Mouse (Mus musculus) hindbrain, embryonic 10.5 days (tissue): ENCODE data around the gene Saal1. TPM values are rescaled to one million over a fixed set of nuclear protein-coding genes. Genes with fewer than 3 reads are reported as not detected.
A peak's percentile ranks its signal among the peaks of the same experiment; 100 is the strongest.
"Not testable (repeated sequence)": the region's sequence is repeated elsewhere in the genome, so short reads cannot be mapped to it uniquely, and the experiment has no call there.

Experiments
- DNase-seq: peaks from one replicate; pipeline ENCODE4 v3.0.0-alpha.2; 2017; ENCODE audit warnings: low spot score
- H3K27ac ChIP-seq: fragments of 300-500 bp; sonication (generic); 2 replicates; pipeline ENCODE4 v1.5.1; 2016; ENCODE audit warnings: mild to moderate bottlenecking, moderate library complexity
- H3K27me3 ChIP-seq: fragments of 300-500 bp; sonication (generic); 2 replicates; pipeline ENCODE4 v1.6.1; 2016; ENCODE audit warnings: mild to moderate bottlenecking; ENCODE audit not compliant: poor library complexity, insufficient read depth, severe bottlenecking
- H3K36me3 ChIP-seq: fragments of 300-500 bp; sonication (generic); 2 replicates; pipeline ENCODE4 v1.6.1; 2016; ENCODE audit warnings: mild to moderate bottlenecking, moderate library complexity
- H3K4me1 ChIP-seq: fragments of 300-500 bp; sonication (generic); replicated peaks from 2 replicates; pipeline ENCODE4 v1.6.1; 2016; ENCODE audit warnings: mild to moderate bottlenecking
- H3K4me3 ChIP-seq: fragments of 300-500 bp; sonication (generic); 2 replicates; pipeline ENCODE4 v1.5.1; 2016; ENCODE audit warnings: mild to moderate bottlenecking, moderate library complexity
- H3K9me3 ChIP-seq: fragments of 300-500 bp; sonication (generic); 2 replicates; pipeline ENCODE4 v1.6.1; 2016; ENCODE audit warnings: mild to moderate bottlenecking, moderate library complexity
- WGBS: fragments of 180-500 bp; shearing (Covaris S2); methylation state at CpG from one replicate; pipeline ENCODE4 v1.1.7; 2016; 5-methylcytosine and 5-hydroxymethylcytosine counted together
- polyA plus RNA-seq: library from polyadenylated mRNA; unstranded; fragments of >200 nt; fragmentation: Nextera tagmentation; extraction: Ambion mirVana; gene quantifications from 2 replicates; pipeline ENCODE4 v1.2.1, GENCODE M21; 2016

The Saal1 gene
- polyA plus RNA-seq: 35.7 and 44.7 TPM in 2 replicates

GRCm38 (mm10) chr7:46710390-46710844 is at the start of gene Saal1:
Gene Saal1 (minus strand): TSS chr7:46710680.
- peak; percentile 94 for DNase-seq
- 0% methylated on average over 38 of the region's 38 CpGs for WGBS
- Histone ChIP-seq H3K27me3 (no peaks in the 10 kb centered on the region), H3K36me3 (peaks cover 35% of the 10 kb centered on the region), H3K4me1 (peaks cover 8% of the 10 kb centered on the region), H3K9me3 (no peaks in the 10 kb centered on the region), H3K27ac (peak within 1 kb of the TSS; percentile 98), H3K4me3 (peak within 1 kb of the TSS; percentile 90)

- H3K27me3 ChIP-seq: no peaks in the 10 kb centered on the region
- H3K36me3 ChIP-seq: no peaks in the 10 kb centered on the region
- no peak within 1 kb of the TSS for H3K27ac ChIP-seq
- no peaks in the 10 kb centered on the region for H3K4me1 ChIP-seq
- no peak within 1 kb of the TSS for H3K4me3 ChIP-seq
- no peak for DNase-seq
- whole genome bisulfite sequencing: 75% methylated on average over 3 of the region's 3 CpGs
- H3K9me3 ChIP-seq: no peaks in the 10 kb centered on the region
Measured at GRCm38 (mm10) chr7:46751490-46751889, 41.0 kb upstream of the Saal1 start, which contains the start of gene Saa2. Gene Saa2 (plus strand): TSS chr7:46751790.

- DNase-seq: no peak
- no peaks in the 10 kb centered on the region for H3K27me3 ChIP-seq
- H3K36me3 ChIP-seq: no peaks in the 10 kb centered on the region
- WGBS: 45% methylated on average over 3 of the region's 3 CpGs
- no peaks in the 10 kb centered on the region for H3K9me3 ChIP-seq
- H3K4me3 ChIP-seq: no peak overlapping the region
- H3K27ac ChIP-seq: no peak overlapping the region
- no peaks in the 10 kb centered on the region for H3K4me1 ChIP-seq
Measured at GRCm38 (mm10) chr7:46748459-46748858, 38.0 kb upstream of the Saal1 start.

GRCm38 (mm10) chr7:46746381-46746780 is 35.9 kb upstream of the Saal1 start:
- Histone ChIP-seq H3K4me3 (no peak overlapping the region), H3K27me3 (no peaks in the 10 kb centered on the region), H3K27ac (no peak overlapping the region), H3K36me3 (no peaks in the 10 kb centered on the region), H3K9me3 (no peaks in the 10 kb centered on the region), H3K4me1 (no peaks in the 10 kb centered on the region)
- WGBS: 90% methylated on average over 7 of the region's 7 CpGs
- DNase-seq: no peak

DNA sequence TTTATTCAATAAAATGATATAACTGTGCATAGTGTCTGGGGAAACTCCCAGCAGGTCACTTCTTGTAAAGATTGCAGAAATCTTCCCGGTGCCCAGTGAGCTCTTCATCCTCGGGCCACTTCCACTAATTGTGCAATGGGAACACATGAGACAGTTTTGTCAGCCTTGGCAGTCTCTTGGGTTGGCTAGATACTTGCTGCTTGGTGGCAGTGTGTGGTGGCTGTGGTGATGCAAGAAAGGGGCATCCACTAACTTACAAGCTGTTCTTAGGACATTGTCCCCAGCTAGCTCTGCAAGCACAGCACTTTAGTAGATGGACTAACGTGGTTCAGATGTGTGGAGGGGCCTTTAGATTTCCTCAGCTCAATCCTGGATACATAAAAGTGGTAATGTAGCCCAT is 35.3 kb upstream of the Saal1 start:
- DNase-seq: no peak
- WGBS: 84% methylated on average over 3 of the region's 3 CpGs
- Histone ChIP-seq H3K36me3 (no peaks in the 10 kb centered on the region), H3K4me3 (no peak overlapping the region), H3K4me1 (no peaks in the 10 kb centered on the region), H3K27me3 (no peaks in the 10 kb centered on the region), H3K9me3 (no peaks in the 10 kb centered on the region), H3K27ac (no peak overlapping the region)

- WGBS: 83% methylated on average over 3 of the region's 3 CpGs
- DNase-seq, H3K27ac ChIP-seq, H3K4me3 ChIP-seq, H3K27me3 ChIP-seq, H3K9me3 ChIP-seq, H3K4me1 ChIP-seq, H3K36me3 ChIP-seq: not testable (repeated sequence)
Measured at GRCm38 (mm10) chr7:46742880-46743279, 32.4 kb upstream of the Saal1 start, which contains the start of gene Saa1. Gene Saa1 (minus strand): TSS chr7:46742980.

DNA sequence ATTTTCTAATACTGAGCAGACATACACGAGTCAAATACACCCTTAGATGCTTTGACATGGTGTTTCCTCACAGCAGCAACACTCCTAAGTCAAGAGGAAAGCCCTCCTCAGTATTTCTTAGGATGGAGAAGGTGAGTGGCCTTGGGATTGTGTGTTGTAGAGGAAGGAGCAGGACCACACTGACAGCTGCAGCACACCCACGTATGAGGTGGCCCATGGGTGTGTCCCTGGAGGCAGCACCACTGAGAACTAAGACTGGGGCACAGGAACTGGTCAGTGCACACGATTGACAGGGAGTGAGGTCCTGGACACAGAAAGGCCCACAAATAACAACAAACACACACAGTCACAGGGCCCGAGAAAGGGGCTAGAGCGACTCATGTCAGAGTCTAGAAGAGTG is 29.6 kb upstream of the Saal1 start:
- not testable (repeated sequence) for H3K27ac ChIP-seq
- 84% methylated on average over 5 of the region's 5 CpGs for WGBS

GRCm38 (mm10) chr7:46738561-46739460 is 28.3 kb upstream of the Saal1 start:
- no peaks in the 10 kb centered on the region for H3K4me1 ChIP-seq
- no peaks in the 10 kb centered on the region for H3K36me3 ChIP-seq
- no peaks in the 10 kb centered on the region for H3K9me3 ChIP-seq
- 84% methylated on average over 12 of the region's 12 CpGs for WGBS
- H3K4me3 ChIP-seq: no peak overlapping the region
- no peaks in the 10 kb centered on the region for H3K27me3 ChIP-seq
- H3K27ac ChIP-seq: no peak overlapping the region
- DNase-seq: no peak

More for the DNA sequence above, 29.6 kb upstream of the Saal1 start:
- not testable (repeated sequence) for H3K36me3 ChIP-seq, H3K4me1 ChIP-seq, H3K9me3 ChIP-seq, DNase-seq, H3K4me3 ChIP-seq, H3K27me3 ChIP-seq

- Histone ChIP-seq H3K4me3 (no peak overlapping the region), H3K27me3 (no peaks in the 10 kb centered on the region), H3K36me3 (no peaks in the 10 kb centered on the region), H3K4me1 (no peaks in the 10 kb centered on the region), H3K27ac (no peak overlapping the region), H3K9me3 (no peaks in the 10 kb centered on the region)
- DNase-seq: no peak
- WGBS: 88% methylated on average over 2 of the region's 2 CpGs
Measured at GRCm38 (mm10) chr7:46734983-46735382, 24.5 kb upstream of the Saal1 start.

GRCm38 (mm10) chr7:46732458-46732857 is 22.0 kb upstream of the Saal1 start, which contains the start of gene Saa4:
Gene Saa4 (minus strand): TSS chr7:46732603.
- Histone ChIP-seq H3K36me3 (no peaks in the 10 kb centered on the region), H3K9me3 (no peaks in the 10 kb centered on the region), H3K27ac (no peak within 1 kb of the TSS), H3K4me3 (no peak within 1 kb of the TSS), H3K4me1 (no peaks in the 10 kb centered on the region), H3K27me3 (no peaks in the 10 kb centered on the region)
- 84% methylated on average over 4 of the region's 4 CpGs for WGBS
- no peak for DNase-seq

DNA sequence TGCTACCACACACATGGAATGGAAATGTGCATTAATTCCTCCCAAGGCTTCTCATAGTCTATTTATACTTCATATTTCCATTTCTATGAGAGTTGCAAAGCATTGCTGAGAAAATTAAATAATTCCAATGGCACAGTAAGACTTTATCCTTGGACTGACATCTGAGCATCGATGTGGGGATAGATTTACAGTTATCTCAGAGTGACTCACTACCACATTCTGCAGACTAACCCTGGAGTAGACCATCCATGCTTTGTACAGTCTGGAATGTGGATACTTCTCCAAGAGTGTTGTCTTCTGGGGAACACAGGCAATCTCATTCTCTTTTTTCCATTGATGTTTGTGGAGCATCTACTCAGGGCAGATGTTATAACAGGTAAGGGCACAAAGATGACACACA is 17.1 kb upstream of the Saal1 start:
- 88% methylated on average over 1 of the region's 1 CpGs for WGBS
- no peak for DNase-seq
- Histone ChIP-seq H3K9me3 (no peaks in the 10 kb centered on the region), H3K4me1 (no peaks in the 10 kb centered on the region), H3K27ac (no peak overlapping the region), H3K4me3 (no peak overlapping the region), H3K36me3 (no peaks in the 10 kb centered on the region), H3K27me3 (no peaks in the 10 kb centered on the region)

DNA sequence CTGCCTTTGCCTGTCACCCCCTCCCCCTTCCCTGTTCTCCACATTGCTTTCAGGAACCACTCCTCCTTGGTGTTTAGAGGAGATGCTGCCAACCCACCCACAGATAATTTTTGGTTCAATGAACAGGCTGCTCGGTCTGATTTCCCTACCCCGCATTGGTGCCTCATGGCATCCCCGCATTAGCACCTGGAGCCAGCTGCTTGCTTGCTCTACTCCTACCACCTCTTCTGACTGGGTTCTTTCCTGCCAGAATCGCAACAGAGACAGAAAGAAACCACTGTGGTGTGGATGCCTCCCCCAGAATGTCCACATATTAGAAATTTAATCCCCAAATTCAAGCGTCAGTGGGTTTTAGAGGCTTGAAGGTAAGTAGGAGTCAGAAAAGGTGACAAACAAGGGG is 13.9 kb upstream of the Saal1 start:
- Histone ChIP-seq H3K9me3 (no peaks in the 10 kb centered on the region), H3K27me3 (peaks cover 4% of the 10 kb centered on the region; the same call in 1 of the 2 replicates), H3K27ac (no peak overlapping the region), H3K4me1 (no peaks in the 10 kb centered on the region), H3K36me3 (no peaks in the 10 kb centered on the region), H3K4me3 (no peak overlapping the region)
- WGBS: 85% methylated on average over 5 of the region's 5 CpGs
- no peak for DNase-seq

DNA sequence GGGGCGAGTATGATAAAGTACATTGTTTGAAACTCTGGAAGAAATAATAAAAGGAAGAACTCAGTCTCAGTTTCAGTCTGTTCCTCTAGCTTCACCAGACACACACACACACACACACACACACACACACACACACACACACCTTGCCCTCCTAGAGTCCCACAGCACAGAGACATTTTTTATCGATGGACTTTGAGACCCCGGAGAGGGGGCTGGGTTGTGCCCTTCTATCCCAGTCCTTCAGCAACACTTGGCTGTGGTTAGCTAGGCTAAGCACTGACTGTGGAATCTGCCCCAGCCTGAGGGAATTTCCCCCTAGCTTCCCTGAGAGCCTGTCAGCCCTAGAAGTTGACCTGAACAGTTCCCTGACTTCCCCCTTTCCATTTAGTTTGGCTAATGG is 13.4 kb upstream of the Saal1 start:
- DNase-seq: no peak
- no peak overlapping the region for H3K27ac ChIP-seq
- no peaks in the 10 kb centered on the region for H3K36me3 ChIP-seq
- no peaks in the 10 kb centered on the region for H3K4me1 ChIP-seq
- H3K27me3 ChIP-seq: peaks cover 4% of the 10 kb centered on the region; the same call in 1 of the 2 replicates
- WGBS: 91% methylated on average over 3 of the region's 3 CpGs
- H3K4me3 ChIP-seq: no peak overlapping the region
- no peaks in the 10 kb centered on the region for H3K9me3 ChIP-seq
